Mouse (Mus musculus) ES-Bruce4 (cell line): Measurements from ENCODE around the gene Cga. TPM values are rescaled to one million over a fixed set of nuclear protein-coding genes. Genes with fewer than 3 reads are reported as not detected.

Source experiments
- H3K27ac ChIP-seq: 2 replicates; pipeline ENCODE4 v1.5.1; 2012; ENCODE audit warnings: low read length, inconsistent platforms; ENCODE audit not compliant: insufficient read depth
- H3K27me3 ChIP-seq: 2 replicates; pipeline ENCODE4 v1.6.1; 2012; ENCODE audit warnings: mild to moderate bottlenecking, low read length, inconsistent platforms; ENCODE audit not compliant: control insufficient read depth, poor library complexity, insufficient read depth, severe bottlenecking
- H3K36me3 ChIP-seq: 2 replicates; pipeline ENCODE4 v1.6.1; 2012; ENCODE audit warnings: inconsistent platforms, mild to moderate bottlenecking, low read length, moderate library complexity; ENCODE audit not compliant: control insufficient read depth, poor library complexity, insufficient read depth, severe bottlenecking
- H3K4me1 ChIP-seq: one replicate; pipeline ENCODE4 v1.8.1; 2011; ENCODE audit warnings: low read length; ENCODE audit not compliant: control insufficient read depth, insufficient read depth
- H3K4me3 ChIP-seq: 2 replicates; pipeline ENCODE4 v1.5.1; 2011; ENCODE audit warnings: low read depth, mild to moderate bottlenecking, low read length
- H3K9ac ChIP-seq: 2 replicates; pipeline ENCODE4 v1.6.1; 2012; ENCODE audit warnings: low read depth, mild to moderate bottlenecking, inconsistent platforms; ENCODE audit not compliant: poor library complexity, severe bottlenecking
- H3K9me3 ChIP-seq: replicated peaks from 2 replicates; pipeline ENCODE4 v1.6.1; 2012; ENCODE audit warnings: mild to moderate bottlenecking, low read length, inconsistent platforms; ENCODE audit not compliant: control insufficient read depth, poor library complexity, insufficient read depth, severe bottlenecking
- CTCF ChIP-seq: IDR thresholded peaks from one replicate; pipeline ENCODE4 v1.8.1; 2011; ENCODE audit warnings: low read depth, low read length
- EP300 ChIP-seq: IDR thresholded peaks from 2 replicates; pipeline ENCODE4 v1.6.1; 2011; ENCODE audit warnings: low read depth, low read length; ENCODE audit not compliant: insufficient read depth
- POLR2A ChIP-seq: IDR thresholded peaks from one replicate; pipeline ENCODE4 v1.8.1; 2011; ENCODE audit warnings: low read length; ENCODE audit not compliant: insufficient read depth
- polyA plus RNA-seq: library from polyadenylated mRNA; stranded (reverse); fragments of >200 nt; gene quantifications from 2 replicates; pipeline ENCODE4 v1.2.4, GENCODE M21; 2011; ENCODE audit warnings: low read depth; ENCODE audit not compliant: missing spikeins, insufficient read depth, insufficient read length

The Cga gene
- not detected in 2 replicates for polyA plus RNA-seq

DNA sequence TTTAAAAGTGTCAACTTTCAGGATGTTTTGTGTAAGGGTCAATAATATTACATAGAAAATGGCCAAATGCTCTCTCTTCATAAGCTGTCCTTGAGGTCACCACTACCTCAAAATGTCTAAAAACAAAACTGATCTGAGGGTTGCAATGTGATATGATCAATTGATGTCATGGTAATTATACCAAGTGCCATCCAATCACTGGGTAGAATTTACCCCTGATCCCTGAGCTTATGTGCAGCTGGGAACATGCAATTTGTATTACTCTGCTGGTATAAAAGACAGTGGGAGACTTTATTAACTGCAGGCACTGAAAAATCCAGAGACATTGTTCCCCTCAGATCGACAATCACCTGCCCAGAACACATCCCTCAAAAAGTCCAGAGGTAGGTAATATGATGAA is at the start of gene Cga:
Gene Cga (plus strand): TSS at position 301 of the 400 bp plus-strand sequence.
- Histone ChIP-seq H3K36me3 (no peaks in the 10 kb centered on the region), H3K4me3 (no peak within 1 kb of the TSS), H3K4me1 (no peaks in the 10 kb centered on the region), H3K27me3 (peaks cover 1% of the 10 kb centered on the region; the same call in 1 of the 2 replicates), H3K27ac (no peak within 1 kb of the TSS), H3K9me3 (no peaks in the 10 kb centered on the region), H3K9ac (no peak within 1 kb of the TSS)
- TF ChIP-seq CTCF: no peak
- TF ChIP-seq EP300: no peak
- no peak for TF ChIP-seq POLR2A

GRCm38 (mm10) chr4:34843839-34844238 is 49.7 kb upstream of the Cga start:
- Histone ChIP-seq H3K4me1 (no peaks in the 10 kb centered on the region), H3K4me3 (no peak overlapping the region), H3K9ac (no peak overlapping the region), H3K27me3 (no peaks in the 10 kb centered on the region), H3K9me3 (no peaks in the 10 kb centered on the region), H3K27ac (no peak overlapping the region), H3K36me3 (peaks cover 6% of the 10 kb centered on the region)
- TF ChIP-seq EP300 (no peak), CTCF (no peak), POLR2A (no peak)

GRCm38 (mm10) chr4:34847679-34848309 is 45.8 kb upstream of the Cga start:
- H3K4me1 ChIP-seq: peaks cover 2% of the 10 kb centered on the region
- H3K4me3 ChIP-seq: no peak overlapping the region
- no peak overlapping the region for H3K9ac ChIP-seq
- no peak overlapping the region for H3K27ac ChIP-seq
- H3K9me3 ChIP-seq: no peaks in the 10 kb centered on the region
- TF ChIP-seq CTCF: no peak
- no peak for TF ChIP-seq EP300
- TF ChIP-seq POLR2A: no peak
- H3K27me3 ChIP-seq: no peaks in the 10 kb centered on the region
- H3K36me3 ChIP-seq: peaks cover 4% of the 10 kb centered on the region

GRCm38 (mm10) chr4:34850156-34850555 is 43.4 kb upstream of the Cga start:
- no peak overlapping the region for H3K4me3 ChIP-seq
- no peak overlapping the region for H3K27ac ChIP-seq
- H3K36me3 ChIP-seq: peaks cover 4% of the 10 kb centered on the region
- H3K4me1 ChIP-seq: peaks cover 2% of the 10 kb centered on the region
- H3K9me3 ChIP-seq: no peaks in the 10 kb centered on the region
- no peak for TF ChIP-seq POLR2A
- H3K27me3 ChIP-seq: no peaks in the 10 kb centered on the region
- H3K9ac ChIP-seq: no peak overlapping the region

DNA sequence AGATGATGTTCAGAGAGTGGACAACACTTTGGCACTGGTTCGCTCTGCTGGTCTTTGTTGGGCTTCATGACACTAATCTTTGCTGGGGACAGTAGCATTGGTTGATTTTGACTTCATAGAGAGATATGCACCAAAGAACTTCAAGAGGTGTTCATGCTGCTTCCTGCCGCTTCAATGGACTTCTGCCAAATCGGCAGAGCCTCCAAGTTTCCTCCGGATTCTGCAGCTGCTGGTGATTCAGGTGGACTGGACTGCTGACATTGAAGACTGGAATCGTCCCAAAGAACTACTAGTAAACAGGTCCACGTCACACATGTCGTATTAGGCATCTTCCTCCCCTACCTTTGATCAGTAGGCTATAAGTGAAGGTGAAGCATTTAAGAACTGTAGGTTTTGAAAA is 41.5 kb upstream of the Cga start:
- Histone ChIP-seq H3K27me3 (no peaks in the 10 kb centered on the region), H3K9me3 (no peaks in the 10 kb centered on the region), H3K9ac (no peak overlapping the region), H3K4me1 (peaks cover 4% of the 10 kb centered on the region), H3K36me3 (peaks cover 4% of the 10 kb centered on the region), H3K4me3 (no peak overlapping the region), H3K27ac (no peak overlapping the region)
- TF ChIP-seq POLR2A: no peak

DNA sequence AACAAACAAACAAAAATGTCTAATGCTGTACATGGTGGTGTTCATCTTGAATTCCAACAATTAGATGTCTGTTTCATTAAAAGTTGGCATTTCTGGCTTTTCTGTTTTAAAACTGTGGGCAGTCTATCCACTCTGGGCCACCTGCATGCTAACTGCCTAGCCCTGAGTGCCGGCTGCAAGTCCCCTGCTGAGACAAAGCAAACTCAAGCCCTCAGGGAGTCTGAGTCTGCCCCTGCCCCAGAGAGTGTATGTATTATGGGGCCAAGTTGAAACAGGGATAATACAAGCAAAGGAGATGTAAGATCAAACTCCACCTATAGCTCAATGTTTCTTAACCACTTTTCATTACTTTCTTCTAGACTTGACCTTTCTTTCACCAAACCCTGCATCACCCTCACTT is 37.6 kb upstream of the Cga start:
- peaks cover 5% of the 10 kb centered on the region for H3K4me1 ChIP-seq
- no peaks in the 10 kb centered on the region for H3K27me3 ChIP-seq
- no peaks in the 10 kb centered on the region for H3K9me3 ChIP-seq
- peaks cover 4% of the 10 kb centered on the region for H3K36me3 ChIP-seq
- H3K9ac ChIP-seq: no peak overlapping the region
- no peak for TF ChIP-seq CTCF
- TF ChIP-seq EP300: no peak
- TF ChIP-seq POLR2A: no peak
- no peak overlapping the region for H3K27ac ChIP-seq
- H3K4me3 ChIP-seq: no peak overlapping the region
